Mouse (Mus musculus) forebrain, postnatal 0 days (tissue): Measurements from ENCODE around the gene Aurka. TPM values are rescaled to one million over a fixed set of nuclear protein-coding genes. Genes with fewer than 3 reads are reported as not detected.
A peak's percentile ranks its signal among the peaks of the same experiment; 100 is the strongest.

Experiments
- ATAC-seq: fragments of 200-750 bp; cut with Nextera tagmentation; 2 replicates; pipeline ENCODE4 v1.8.0; 2017; ENCODE audit warnings: mild to moderate bottlenecking, moderate library complexity
- DNase-seq: peaks from one replicate; pipeline ENCODE4 v3.0.0-alpha.2; 2015
- H3K27ac ChIP-seq: fragments of 300-500 bp; sonication (generic); 2 replicates; pipeline ENCODE4 v1.5.1; 2014; ENCODE audit warnings: low read depth, mild to moderate bottlenecking, antibody characterized with exemption, low read length, moderate library complexity, mixed read lengths
- H3K27me3 ChIP-seq: fragments of 300-500 bp; sonication (generic); 2 replicates; pipeline ENCODE4 v1.6.1; 2014; ENCODE audit warnings: mild to moderate bottlenecking, low read length, mixed read lengths; ENCODE audit not compliant: insufficient read depth
- H3K36me3 ChIP-seq: fragments of 300-500 bp; sonication (generic); 2 replicates; pipeline ENCODE4 v1.6.1; 2014; ENCODE audit warnings: mild to moderate bottlenecking, moderate library complexity; ENCODE audit not compliant: insufficient read depth
- H3K4me1 ChIP-seq: fragments of 300-500 bp; sonication (generic); 2 replicates; pipeline ENCODE4 v1.6.1; 2014; ENCODE audit warnings: antibody characterized with exemption; ENCODE audit not compliant: insufficient read depth
- H3K4me2 ChIP-seq: fragments of 300-500 bp; sonication (generic); 2 replicates; pipeline ENCODE4 v1.6.1; 2014; ENCODE audit warnings: low read depth, mild to moderate bottlenecking, moderate library complexity
- H3K4me3 ChIP-seq: fragments of 300-500 bp; sonication (generic); 2 replicates; pipeline ENCODE4 v1.5.1; 2014; ENCODE audit warnings: low read depth, low read length, mixed read lengths
- H3K9ac ChIP-seq: fragments of 300-500 bp; sonication (generic); 2 replicates; pipeline ENCODE4 v1.6.1; 2014; ENCODE audit warnings: mild to moderate bottlenecking
- H3K9me3 ChIP-seq: fragments of 300-500 bp; sonication (generic); 2 replicates; pipeline ENCODE4 v1.6.1; 2016; ENCODE audit warnings: low read length
- CTCF ChIP-seq: sonication (generic); IDR thresholded peaks from 2 replicates; pipeline ENCODE4 v1.5.1; 2016; ENCODE audit warnings: antibody characterized with exemption, control low read depth, low read depth
- WGBS: fragments of 180-500 bp; shearing (Covaris S2); extraction: QIAGEN DNeasy Blood & Tissue Kit; methylation state at CpG from one replicate; pipeline ENCODE4 v1.1.7; 2014; 5-methylcytosine and 5-hydroxymethylcytosine counted together
- polyA plus RNA-seq: library from polyadenylated mRNA; unstranded; fragments of >200 nt; fragmentation: Nextera tagmentation; extraction: Ambion mirVana; gene quantifications from 2 replicates; pipeline ENCODE4 v1.2.1, GENCODE M21; 2015
- total RNA-seq: library from RNA; depleted of rRNA; stranded (reverse); fragments of >200 nt; gene quantifications from 2 replicates; pipeline ENCODE4 v1.2.3, GENCODE M21; 2014

Aurka gene
- total and polyA plus RNA-seq, 2 experiments from 2014 or later = 9.2 to 10.4 TPM

- Histone ChIP-seq H3K27ac (no peak overlapping the region), H3K4me1 (peaks cover 9% of the 10 kb centered on the region; the same call in 1 of the 2 replicates), H3K9me3 (no peaks in the 10 kb centered on the region), H3K4me2 (peak overlapping the region; percentile 88), H3K27me3 (no peaks in the 10 kb centered on the region), H3K36me3 (peaks cover 29% of the 10 kb centered on the region), H3K4me3 (peak overlapping the region; percentile 84), H3K9ac (peak overlapping the region; percentile 87)
- no peak for ATAC-seq
- WGBS = under 1% methylated on average over 11 of the region's 11 CpGs
- no peak for TF ChIP-seq CTCF
- DNase-seq = no peak
Observed at GRCm38 (mm10) chr2:172371258-172371657, 923 bp upstream of the Aurka start.

GRCm38 (mm10) chr2:172363176-172363575, 7.2 kb downstream of the Aurka start:
- H3K9me3 ChIP-seq = no peaks in the 10 kb centered on the region
- H3K36me3 ChIP-seq = 0 out of 2 replicates have a peak, but pooled peaks cover 6% of the 10 kb centered on the region
- no peak for TF ChIP-seq CTCF
- WGBS = 82% methylated on average over 7 of the region's 7 CpGs
- no peak for DNase-seq
- ATAC-seq = no peak
- no peaks in the 10 kb centered on the region for H3K27me3 ChIP-seq
- no peak overlapping the region for H3K4me3 ChIP-seq
- no peak overlapping the region for H3K9ac ChIP-seq
- no peaks in the 10 kb centered on the region for H3K4me1 ChIP-seq
- H3K4me2 ChIP-seq = no peak overlapping the region
- H3K27ac ChIP-seq = no peak overlapping the region

DNA sequence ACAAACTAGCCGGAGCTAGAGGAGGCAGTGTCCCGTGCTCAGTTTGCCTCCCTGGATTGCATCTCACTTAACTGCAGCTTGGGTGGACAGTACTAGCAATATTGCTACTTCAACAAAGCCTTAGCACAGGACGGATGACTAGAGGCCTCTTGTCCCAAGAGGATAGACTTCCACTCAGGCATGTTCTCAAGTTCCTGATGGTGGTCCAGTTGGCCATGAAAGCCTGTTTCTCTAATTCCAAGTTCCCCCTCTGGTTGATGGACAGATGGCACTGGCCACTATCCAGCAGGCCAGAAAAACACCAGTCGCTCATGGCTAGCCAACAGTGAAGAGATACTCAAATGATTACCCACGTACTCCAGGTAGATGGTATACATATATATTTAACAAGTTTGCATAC, 14.5 kb downstream of the Aurka start:
- H3K4me2 ChIP-seq = no peak overlapping the region
- ATAC-seq = no peak
- WGBS = 48% methylated on average over 5 of the region's 5 CpGs

GRCm38 (mm10) chr2:172354761-172355160, 15.6 kb downstream of the Aurka start:
- H3K9ac ChIP-seq = no peak overlapping the region
- H3K9me3 ChIP-seq = no peaks in the 10 kb centered on the region
- 24% methylated on average over 9 of the region's 9 CpGs for WGBS
- TF ChIP-seq CTCF = no peak
- no peak overlapping the region for H3K4me2 ChIP-seq
- H3K27ac ChIP-seq = 0 out of 2 replicates have a peak overlapping the region, but pooled peaks have one; percentile 35
- H3K27me3 ChIP-seq = no peaks in the 10 kb centered on the region
- H3K4me1 ChIP-seq = peaks cover 26% of the 10 kb centered on the region
- DNase-seq = no peak
- ATAC-seq = peak; percentile 23; the same call in 1 of the 2 replicates
- H3K36me3 ChIP-seq = no peaks in the 10 kb centered on the region; the same call in 1 of the 2 replicates
- H3K4me3 ChIP-seq = no peak overlapping the region

More for the DNA sequence above, 14.5 kb downstream of the Aurka start:
- H3K9me3 ChIP-seq = no peaks in the 10 kb centered on the region
- no peak for TF ChIP-seq CTCF
- no peaks in the 10 kb centered on the region; the same call in 1 of the 2 replicates for H3K36me3 ChIP-seq
- no peak for DNase-seq
- 0 out of 2 replicates have a peak overlapping the region, but pooled peaks have one; percentile 40 for H3K27ac ChIP-seq
- no peaks in the 10 kb centered on the region for H3K27me3 ChIP-seq
- no peak overlapping the region for H3K4me3 ChIP-seq
- H3K9ac ChIP-seq = no peak overlapping the region
- peaks cover 26% of the 10 kb centered on the region for H3K4me1 ChIP-seq

DNA sequence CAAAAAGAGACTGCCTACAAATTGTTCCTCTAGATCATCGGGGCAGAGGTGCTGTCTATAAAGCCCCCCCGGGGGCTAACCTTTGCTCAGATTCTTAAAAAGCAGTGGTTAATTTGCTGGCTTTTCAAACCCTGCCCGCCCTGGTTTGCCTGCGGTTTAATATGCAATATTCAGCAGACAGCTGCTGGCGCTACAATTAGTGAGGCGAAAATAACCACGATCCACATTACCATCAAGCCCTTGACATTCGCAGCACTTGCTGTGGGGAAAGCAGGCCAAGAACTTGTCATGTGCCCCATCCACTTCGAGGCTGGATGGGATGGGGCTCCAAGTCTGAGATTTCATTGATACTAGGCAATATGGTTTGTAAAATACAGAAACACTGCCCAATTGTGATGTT, 17.1 kb downstream of the Aurka start:
- no peaks in the 10 kb centered on the region for H3K9me3 ChIP-seq
- peak overlapping the region; percentile 70 for H3K27ac ChIP-seq
- H3K9ac ChIP-seq = no peak overlapping the region
- no peaks in the 10 kb centered on the region for H3K27me3 ChIP-seq
- H3K4me1 ChIP-seq = peaks cover 31% of the 10 kb centered on the region
- WGBS = 14% methylated on average over 9 of the region's 9 CpGs
- DNase-seq (peak; percentile 70), ATAC-seq (peak; percentile 77)
- H3K4me2 ChIP-seq = no peak overlapping the region
- H3K36me3 ChIP-seq = no peaks in the 10 kb centered on the region; the same call in 1 of the 2 replicates
- no peak overlapping the region for H3K4me3 ChIP-seq
- no peak for TF ChIP-seq CTCF

GRCm38 (mm10) chr2:172350773-172351172, 19.6 kb downstream of the Aurka start:
- Histone ChIP-seq H3K4me3 (no peak overlapping the region), H3K4me1 (peaks cover 27% of the 10 kb centered on the region), H3K27me3 (no peaks in the 10 kb centered on the region), H3K4me2 (no peak overlapping the region), H3K9me3 (no peaks in the 10 kb centered on the region), H3K9ac (no peak overlapping the region), H3K36me3 (no peaks in the 10 kb centered on the region; the same call in 1 of the 2 replicates), H3K27ac (no peak overlapping the region)
- ATAC-seq = no peak
- 88% methylated on average over 8 of the region's 8 CpGs for WGBS
- TF ChIP-seq CTCF = no peak
- DNase-seq = no peak

DNA sequence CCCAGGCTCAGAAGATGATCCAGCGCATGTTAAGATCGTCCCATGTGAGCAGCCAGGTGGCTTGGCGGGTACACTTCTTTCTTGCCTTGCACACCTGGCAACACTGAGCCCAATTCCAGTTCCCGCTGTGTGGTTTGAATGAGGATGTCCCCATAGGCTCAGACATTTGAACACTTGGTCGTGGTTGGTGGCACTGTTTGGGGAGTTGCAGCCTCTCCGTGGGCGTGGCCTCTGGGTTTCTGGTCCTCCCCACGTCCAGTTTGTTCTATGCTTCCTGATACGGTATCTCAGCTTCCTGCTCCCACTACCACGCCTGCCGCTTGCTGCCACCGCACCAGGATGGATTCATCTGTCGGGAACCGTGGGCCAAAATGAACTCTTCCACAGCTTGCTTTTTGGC, 20.6 kb downstream of the Aurka start:
- H3K9ac ChIP-seq = no peak overlapping the region
- 73% methylated on average over 14 of the region's 14 CpGs for WGBS
- H3K27ac ChIP-seq = no peak overlapping the region
- DNase-seq (no peak), ATAC-seq (no peak)
- H3K27me3 ChIP-seq = no peaks in the 10 kb centered on the region
- H3K9me3 ChIP-seq = no peaks in the 10 kb centered on the region
- TF ChIP-seq CTCF = no peak
- peaks cover 22% of the 10 kb centered on the region for H3K4me1 ChIP-seq
- H3K4me3 ChIP-seq = no peak overlapping the region
- no peaks in the 10 kb centered on the region; the same call in 1 of the 2 replicates for H3K36me3 ChIP-seq
- no peak overlapping the region for H3K4me2 ChIP-seq
